Mouse (Mus musculus) G1E (cell line): ENCODE results near the gene Zdhhc5. TPM values are rescaled to one million over a fixed set of nuclear protein-coding genes. Genes with fewer than 3 reads are reported as not detected.

ENCODE experiments used
- ATAC-seq: 2 replicates; pipeline ENCODE4 v1.8.0; 2016; ENCODE audit warnings: mild to moderate bottlenecking; ENCODE audit not compliant: insufficient number of reproducible peaks, poor library complexity, low FRiP score, severe bottlenecking; ENCODE audit errors: extremely low read depth
- DNase-seq: peaks from one replicate; pipeline ENCODE4 v3.0.0; 2012; ENCODE audit warnings: low spot score
- H3K27me3 ChIP-seq: 2 replicates; pipeline ENCODE4 v1.6.1; 2012; ENCODE audit warnings: mild to moderate bottlenecking, low read length, inconsistent platforms; ENCODE audit not compliant: insufficient read depth
- H3K36me3 ChIP-seq: replicated peaks from 2 replicates; pipeline ENCODE3; 2012; ENCODE audit warnings: mild to moderate bottlenecking, inconsistent platforms
- H3K4me1 ChIP-seq: 2 replicates; pipeline ENCODE4 v1.6.1; 2012; ENCODE audit warnings: low read depth, low read length, inconsistent platforms, mixed read lengths; ENCODE audit not compliant: insufficient read depth
- H3K4me3 ChIP-seq: 2 replicates; pipeline ENCODE4 v1.5.1; 2012; ENCODE audit warnings: low read depth, mild to moderate bottlenecking, inconsistent platforms, low read length, moderate library complexity, mixed read lengths
- H3K9me3 ChIP-seq: replicated peaks from 2 replicates; pipeline ENCODE4 v1.6.1; 2012; ENCODE audit warnings: inconsistent platforms
- CTCF ChIP-seq: IDR thresholded peaks from 2 replicates; pipeline ENCODE4 v1.5.1; 2012; ENCODE audit warnings: low read depth, low read length, inconsistent platforms, mixed read lengths
- GATA1 ChIP-seq: IDR thresholded peaks from 2 replicates; pipeline ENCODE4 v1.6.1; 2012; ENCODE audit warnings: borderline replicate concordance, low read length, inconsistent platforms, mixed read lengths
- GATA2 ChIP-seq: IDR thresholded peaks from 2 replicates; pipeline ENCODE4 v1.6.1; 2012; ENCODE audit warnings: low read depth, low read length, inconsistent platforms, borderline replicate concordance
- POLR2AphosphoS5 ChIP-seq: IDR thresholded peaks from 2 replicates; pipeline ENCODE4 v1.6.1; 2012; ENCODE audit warnings: low read depth, low read length, inconsistent platforms; ENCODE audit not compliant: insufficient replicate concordance
- TAL1 ChIP-seq: conservative IDR thresholded peaks from 2 replicates; pipeline ENCODE4 v1.6.1; 2012; ENCODE audit warnings: low read depth, low read length, inconsistent platforms, mixed read lengths
- polyA plus RNA-seq: library from polyadenylated mRNA; stranded (reverse); fragments of >175 nt; gene quantifications from 2 replicates; pipeline ENCODE4 v1.2.3, GENCODE M21; 2012
- total RNA-seq, 2 experiments: library from RNA; stranded (forward) in 1 of 2; stranded (reverse) in 1 of 2; fragments of 200-1000 nt in 1 of 2; fragments of >200 nt in 1 of 2; fragmentation: Nextera tagmentation in 1 of 2; gene quantifications; 2 replicates each; pipeline ENCODE4 v1.2.3; 2014 to 2017

The Zdhhc5 gene
- total and polyA plus RNA-seq, 3 experiments: 30.7 to 70.6 (median 38.0) TPM

GRCm38 (mm10) chr2:84741841-84742450 lies 27.0 kb upstream of the Zdhhc5 start:
- no peak for ATAC-seq
- H3K4me1 ChIP-seq: peaks cover 35% of the 10 kb centered on the region

GRCm38 (mm10) chr2:84740608-84741333 lies 25.8 kb upstream of the Zdhhc5 start:
- Histone ChIP-seq H3K27me3 (peaks cover 86% of the 10 kb centered on the region), H3K4me3 (no peak overlapping the region), H3K4me1 (peaks cover 42% of the 10 kb centered on the region), H3K36me3 (no peaks in the 10 kb centered on the region), H3K9me3 (no peaks in the 10 kb centered on the region)
- no peak for DNase-seq
- TF ChIP-seq POLR2AphosphoS5 (no peak), TAL1 (no peak), CTCF (no peak), GATA2 (no peak), GATA1 (no peak)
- no peak for ATAC-seq

More at GRCm38 (mm10) chr2:84741841-84742450, 27.0 kb upstream of the Zdhhc5 start:
- Histone ChIP-seq H3K4me3 (no peak overlapping the region), H3K36me3 (no peaks in the 10 kb centered on the region), H3K27me3 (peaks cover 86% of the 10 kb centered on the region), H3K9me3 (no peaks in the 10 kb centered on the region)
- TF ChIP-seq GATA2 (no peak), POLR2AphosphoS5 (no peak), GATA1 (no peak), CTCF (no peak), TAL1 (no peak)
- no peak for DNase-seq

DNA sequence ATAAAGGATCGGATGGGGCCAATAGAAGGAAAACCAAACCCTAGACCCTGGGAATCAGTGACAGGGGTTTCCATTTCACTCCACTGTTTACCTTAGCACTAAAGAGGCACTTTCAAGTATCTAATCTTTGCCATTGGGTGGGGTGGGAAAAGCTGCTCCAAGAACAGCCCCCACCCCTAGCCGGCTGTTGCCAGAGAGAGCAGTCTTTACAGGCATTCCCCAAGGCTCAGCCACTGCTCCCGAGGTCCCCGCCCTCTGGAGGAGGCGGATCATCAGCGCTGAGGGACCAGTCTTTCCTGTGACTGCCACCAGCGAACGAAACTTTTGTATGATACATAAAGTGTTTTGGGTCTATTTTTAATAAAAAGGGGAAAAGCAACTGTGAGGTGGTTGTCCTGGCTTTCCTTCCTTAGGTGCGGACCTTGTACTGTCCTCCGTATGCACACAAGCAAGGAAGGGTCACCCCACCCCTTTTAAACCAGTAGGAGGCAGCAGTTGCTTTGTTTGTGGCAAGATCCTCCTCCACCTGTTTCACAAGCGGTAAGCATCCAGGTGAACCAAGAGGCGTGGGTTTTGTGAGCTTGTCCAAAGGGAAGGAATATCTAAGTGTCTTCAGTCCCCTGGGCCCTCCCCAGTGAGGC lies 23.4 kb upstream of the Zdhhc5 start:
- Histone ChIP-seq H3K36me3 (no peaks in the 10 kb centered on the region), H3K4me1 (peaks cover 56% of the 10 kb centered on the region), H3K9me3 (no peaks in the 10 kb centered on the region), H3K4me3 (no peak overlapping the region), H3K27me3 (peaks cover 90% of the 10 kb centered on the region)
- ATAC-seq (no peak), DNase-seq (no peak)
- no peak for TF ChIP-seq GATA2
- no peak for TF ChIP-seq GATA1
- TF ChIP-seq POLR2AphosphoS5: no peak
- TF ChIP-seq CTCF: no peak
- no peak for TF ChIP-seq TAL1

DNA sequence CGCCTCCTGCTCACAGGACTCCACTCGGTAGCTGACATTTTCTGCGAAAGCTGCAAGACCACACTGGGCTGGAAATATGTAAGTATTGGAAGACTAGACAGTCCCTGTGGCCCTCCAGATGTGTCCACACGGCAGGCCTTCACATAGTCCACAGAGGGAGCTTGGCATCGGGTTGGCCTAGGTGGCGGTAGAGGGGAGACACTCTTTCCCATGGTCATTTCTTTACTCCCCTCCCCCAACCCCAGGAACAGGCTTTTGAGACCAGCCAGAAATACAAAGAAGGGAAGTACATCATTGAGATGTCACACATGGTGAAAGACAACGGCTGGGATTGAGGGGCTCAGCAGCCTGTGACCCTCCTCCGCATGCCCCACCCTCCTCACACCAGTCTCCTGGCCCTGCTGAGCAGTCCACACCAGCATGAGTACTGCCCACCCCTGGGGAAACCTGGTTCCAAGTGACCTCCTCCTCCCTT lies 22.5 kb upstream of the Zdhhc5 start:
- Histone ChIP-seq H3K36me3 (no peaks in the 10 kb centered on the region), H3K4me3 (no peak overlapping the region), H3K9me3 (no peaks in the 10 kb centered on the region), H3K4me1 (peaks cover 47% of the 10 kb centered on the region), H3K27me3 (peaks cover 85% of the 10 kb centered on the region)
- DNase-seq: no peak
- TF ChIP-seq GATA1 (no peak), GATA2 (no peak), TAL1 (no peak), CTCF (no peak), POLR2AphosphoS5 (no peak)
- no peak for ATAC-seq

GRCm38 (mm10) chr2:84736312-84737161 lies 21.6 kb upstream of the Zdhhc5 start:
- H3K4me1 ChIP-seq: peaks cover 40% of the 10 kb centered on the region
- no peaks in the 10 kb centered on the region for H3K36me3 ChIP-seq
- TF ChIP-seq CTCF (no peak), GATA2 (no peak), TAL1 (no peak), GATA1 (no peak), POLR2AphosphoS5 (no peak)
- no peaks in the 10 kb centered on the region for H3K9me3 ChIP-seq
- no peak overlapping the region for H3K4me3 ChIP-seq
- peaks cover 77% of the 10 kb centered on the region for H3K27me3 ChIP-seq
- no peak for ATAC-seq
- no peak for DNase-seq
